Mouse (Mus musculus) C2C12 (cell line): ENCODE data around the gene Ehmt2.

Experiments used
- CEBPB ChIP-seq: IDR thresholded peaks from one replicate; pipeline ENCODE4 v1.6.1; 2011; ENCODE audit warnings: low read depth, mild to moderate bottlenecking, control low read depth, moderate library complexity
- CTCF ChIP-seq: IDR thresholded peaks from one replicate; pipeline ENCODE4 v1.5.1; 2011; ENCODE audit not compliant: control insufficient read depth, insufficient read depth, insufficient read length
- MAX ChIP-seq: IDR thresholded peaks from one replicate; pipeline ENCODE4 v1.6.1; 2011; ENCODE audit warnings: mild to moderate bottlenecking, control low read depth
- MYOD1 ChIP-seq: IDR thresholded peaks from one replicate; pipeline ENCODE4 v1.6.1; 2011; ENCODE audit warnings: low read depth; ENCODE audit not compliant: control insufficient read depth, insufficient read length
- MYOG ChIP-seq: IDR thresholded peaks from one replicate; pipeline ENCODE4 v1.6.1; 2011; ENCODE audit not compliant: control insufficient read depth, insufficient read length; ENCODE audit errors: extremely low read depth
- USF1 ChIP-seq: IDR thresholded peaks from one replicate; pipeline ENCODE4 v1.6.1; 2011; ENCODE audit warnings: low read depth, mild to moderate bottlenecking, control low read depth, moderate library complexity

- TF ChIP-seq CEBPB (no peak), CTCF (no peak), MYOG (no peak), USF1 (no peak), MYOD1 (no peak), MAX (no peak)
These were observed 33.4 kb downstream of the Ehmt2 start for GRCm38 (mm10) chr17:34931735-34932098.
